Mouse (Mus musculus) lung, postnatal 0 days (tissue): ENCODE data around the gene Gpn2. TPM values are rescaled to one million over a fixed set of nuclear protein-coding genes. Genes with fewer than 3 reads are reported as not detected.

Experiments used
- ATAC-seq: fragments of 200-750 bp; cut with Nextera tagmentation; 2 replicates; pipeline ENCODE4 v1.8.0; 2017; ENCODE audit warnings: moderate library complexity
- DNase-seq: peaks from one replicate; pipeline ENCODE4 v3.0.0-alpha.2; 2016; ENCODE audit warnings: low spot score
- H3K27ac ChIP-seq: fragments of 300-500 bp; sonication (generic); 2 replicates; pipeline ENCODE4 v1.5.1; 2014; ENCODE audit warnings: antibody characterized with exemption, mild to moderate bottlenecking, low read length, mixed read lengths
- H3K27me3 ChIP-seq: fragments of 300-500 bp; sonication (generic); replicated peaks from 2 replicates; pipeline ENCODE4 v1.6.1; 2014; ENCODE audit warnings: low read length, mixed read lengths; ENCODE audit not compliant: insufficient read depth
- H3K36me3 ChIP-seq: fragments of 300-500 bp; sonication (generic); 2 replicates; pipeline ENCODE4 v1.6.1; 2014; ENCODE audit warnings: low read length, mixed read lengths; ENCODE audit not compliant: insufficient read depth
- H3K4me1 ChIP-seq: fragments of 300-500 bp; sonication (generic); 2 replicates; pipeline ENCODE4 v1.6.1; 2014; ENCODE audit warnings: antibody characterized with exemption, low read depth, low read length, mixed read lengths; ENCODE audit not compliant: insufficient read depth
- H3K4me2 ChIP-seq: fragments of 300-500 bp; sonication (generic); replicated peaks from 2 replicates; pipeline ENCODE4 v1.6.1; 2014; ENCODE audit warnings: low read depth, mild to moderate bottlenecking, low read length, moderate library complexity, mixed read lengths
- H3K4me3 ChIP-seq: fragments of 300-500 bp; sonication (generic); 2 replicates; pipeline ENCODE4 v1.5.1; 2014; ENCODE audit warnings: low read depth, low read length
- H3K9ac ChIP-seq: fragments of 300-500 bp; sonication (generic); replicated peaks from 2 replicates; pipeline ENCODE4 v1.6.1; 2014; ENCODE audit warnings: low read depth, mild to moderate bottlenecking
- H3K9me3 ChIP-seq: fragments of 300-500 bp; sonication (generic); 2 replicates; pipeline ENCODE4 v1.6.1; 2016; ENCODE audit warnings: low read length, mixed read lengths
- CTCF ChIP-seq: IDR thresholded peaks from 2 replicates; pipeline ENCODE4 v1.5.1; 2016; ENCODE audit warnings: antibody characterized with exemption, mild to moderate bottlenecking
- EP300 ChIP-seq: IDR thresholded peaks from 2 replicates; pipeline ENCODE4 v1.6.1; 2016; ENCODE audit warnings: antibody characterized with exemption, mild to moderate bottlenecking, control low read depth
- WGBS: fragments of 180-500 bp; shearing (Covaris S2); extraction: QIAGEN DNeasy Blood & Tissue Kit; methylation state at CpG from one replicate; pipeline ENCODE4 v1.1.7; 2014; 5-methylcytosine and 5-hydroxymethylcytosine counted together
- polyA plus RNA-seq: library from polyadenylated mRNA; unstranded; fragments of >200 nt; fragmentation: Nextera tagmentation; extraction: Ambion mirVana; gene quantifications from 2 replicates; pipeline ENCODE4 v1.2.1, GENCODE M21; 2015

Gpn2 gene
- polyA plus RNA-seq, 1 experiment from 2014 or later: 17.6 TPM

GRCm38 (mm10) chr4:133630326-133630920 lies 46.3 kb downstream of the Gpn2 start:
- Histone ChIP-seq H3K36me3 (no peaks in the 10 kb centered on the region), H3K4me2 (peak overlapping the region; percentile 88), H3K27ac (peak overlapping the region; percentile 70), H3K9ac (no peak overlapping the region), H3K4me1 (peaks cover 6% of the 10 kb centered on the region; the same call in 1 of the 2 replicates), H3K4me3 (no peak overlapping the region), H3K9me3 (no peaks in the 10 kb centered on the region), H3K27me3 (no peaks in the 10 kb centered on the region)
- TF ChIP-seq CTCF: no peak
- TF ChIP-seq EP300: no peak
- no peak for ATAC-seq
- no peak for DNase-seq
- WGBS: 69% methylated on average over 8 of the region's 8 CpGs

GRCm38 (mm10) chr4:133631071-133631768 lies 47.1 kb downstream of the Gpn2 start:
- TF ChIP-seq EP300 (no peak), CTCF (no peak)
- Histone ChIP-seq H3K27ac (peak overlapping the region; percentile 70), H3K9ac (no peak overlapping the region)

GRCm38 (mm10) chr4:133631769-133632411 lies 47.7 kb downstream of the Gpn2 start:
- H3K4me2 ChIP-seq: peak overlapping the region; percentile 88
- H3K4me1 ChIP-seq: peaks cover 6% of the 10 kb centered on the region; the same call in 1 of the 2 replicates
- peak overlapping the region; percentile 82 for H3K27ac ChIP-seq
- H3K27me3 ChIP-seq: no peaks in the 10 kb centered on the region
- DNase-seq: peak; percentile 62
- no peaks in the 10 kb centered on the region for H3K36me3 ChIP-seq
- ATAC-seq: peak; percentile 29
- H3K9me3 ChIP-seq: no peaks in the 10 kb centered on the region
- H3K4me3 ChIP-seq: peak overlapping the region; percentile 63
- peak overlapping the region; percentile 86; the same call in 1 of the 2 replicates for H3K9ac ChIP-seq
- 26% methylated on average over 9 of the region's 9 CpGs for WGBS
- TF ChIP-seq CTCF: no peak
- TF ChIP-seq EP300: 0 out of 2 replicates have a peak, but pooled peaks have one; percentile 6

More at GRCm38 (mm10) chr4:133631071-133631768, 47.1 kb downstream of the Gpn2 start:
- no peaks in the 10 kb centered on the region for H3K9me3 ChIP-seq
- no peaks in the 10 kb centered on the region for H3K36me3 ChIP-seq
- peak; percentile 53 for ATAC-seq
- DNase-seq: peak; percentile 83
- no peaks in the 10 kb centered on the region for H3K27me3 ChIP-seq
- 0 out of 2 replicates have a peak overlapping the region, but pooled peaks have one; percentile 63 for H3K4me3 ChIP-seq
- H3K4me1 ChIP-seq: peaks cover 6% of the 10 kb centered on the region; the same call in 1 of the 2 replicates
- 54% methylated on average over 14 of the region's 14 CpGs for WGBS
- H3K4me2 ChIP-seq: peak overlapping the region; percentile 88

GRCm38 (mm10) chr4:133632483-133633327 lies 48.5 kb downstream of the Gpn2 start:
- no peaks in the 10 kb centered on the region for H3K27me3 ChIP-seq
- DNase-seq (peak; percentile 58), ATAC-seq (peak; percentile 61)
- peak overlapping the region; percentile 82 for H3K27ac ChIP-seq
- H3K9me3 ChIP-seq: no peaks in the 10 kb centered on the region
- 1% methylated on average over 41 of the region's 69 CpGs for WGBS
- H3K4me3 ChIP-seq: peak overlapping the region; percentile 63
- H3K4me2 ChIP-seq: peak overlapping the region; percentile 88
- peak overlapping the region; percentile 86 for H3K9ac ChIP-seq
- H3K36me3 ChIP-seq: no peaks in the 10 kb centered on the region
- peaks cover 6% of the 10 kb centered on the region; the same call in 1 of the 2 replicates for H3K4me1 ChIP-seq
- TF ChIP-seq EP300 (no peak), CTCF (0 out of 2 replicates have a peak, but pooled peaks have one; percentile 5)

- Histone ChIP-seq H3K27ac (peak overlapping the region; percentile 82), H3K9ac (peak overlapping the region; percentile 86), H3K36me3 (no peaks in the 10 kb centered on the region), H3K4me2 (peak overlapping the region; percentile 88), H3K4me1 (peaks cover 6% of the 10 kb centered on the region; the same call in 1 of the 2 replicates), H3K9me3 (no peaks in the 10 kb centered on the region), H3K27me3 (no peaks in the 10 kb centered on the region), H3K4me3 (peak overlapping the region; percentile 63)
- peak; percentile 89 for DNase-seq
- ATAC-seq: peak; percentile 89
- TF ChIP-seq EP300 (no peak), CTCF (peak; percentile 81)
- 17% methylated on average over 16 of the region's 47 CpGs for WGBS
Observed at GRCm38 (mm10) chr4:133633332-133634042, 49.3 kb downstream of the Gpn2 start.
